Mouse (Mus musculus) forebrain, embryonic 12.5 days (tissue): ENCODE measurements around the gene Catsper1. TPM values are rescaled to one million over a fixed set of nuclear protein-coding genes. Genes with fewer than 3 reads are reported as not detected.

Experiments
- ATAC-seq: fragments of 200-750 bp; cut with Nextera tagmentation; 2 replicates; pipeline ENCODE4 v1.8.0; 2017; ENCODE audit warnings: moderate TSS enrichment; ENCODE audit not compliant: low FRiP score
- H3K27ac ChIP-seq: fragments of 300-500 bp; sonication (generic); 2 replicates; pipeline ENCODE4 v1.5.1; 2016; ENCODE audit warnings: mild to moderate bottlenecking
- H3K27me3 ChIP-seq: fragments of 300-500 bp; sonication (generic); 2 replicates; pipeline ENCODE4 v1.6.1; 2016; ENCODE audit warnings: mild to moderate bottlenecking
- H3K36me3 ChIP-seq: fragments of 300-500 bp; sonication (generic); replicated peaks from 2 replicates; pipeline ENCODE4 v1.6.1; 2016; ENCODE audit warnings: mild to moderate bottlenecking
- H3K4me1 ChIP-seq: fragments of 300-500 bp; sonication (generic); 2 replicates; pipeline ENCODE4 v1.6.1; 2016
- H3K4me2 ChIP-seq: fragments of 300-500 bp; sonication (generic); 2 replicates; pipeline ENCODE4 v1.6.1; 2016; ENCODE audit warnings: mild to moderate bottlenecking, moderate library complexity
- H3K4me3 ChIP-seq: fragments of 300-500 bp; sonication (generic); replicated peaks from 2 replicates; pipeline ENCODE4 v1.5.1; 2016; ENCODE audit warnings: mild to moderate bottlenecking
- H3K9ac ChIP-seq: fragments of 300-500 bp; sonication (generic); 2 replicates; pipeline ENCODE4 v1.6.1; 2016; ENCODE audit warnings: mild to moderate bottlenecking
- H3K9me3 ChIP-seq: fragments of 300-500 bp; sonication (generic); 2 replicates; pipeline ENCODE4 v1.6.1; 2016
- WGBS: fragments of 180-500 bp; shearing (Covaris S2); methylation state at CpG from one replicate; pipeline ENCODE4 v1.1.7; 2016; 5-methylcytosine and 5-hydroxymethylcytosine counted together
- polyA plus RNA-seq: library from polyadenylated mRNA; unstranded; fragments of >200 nt; fragmentation: Nextera tagmentation; extraction: Ambion mirVana; gene quantifications from 2 replicates; pipeline ENCODE4 v1.2.1, GENCODE M21; 2016

The Catsper1 gene
- polyA plus RNA-seq, 1 experiment from 2014 or later: not detected

DNA sequence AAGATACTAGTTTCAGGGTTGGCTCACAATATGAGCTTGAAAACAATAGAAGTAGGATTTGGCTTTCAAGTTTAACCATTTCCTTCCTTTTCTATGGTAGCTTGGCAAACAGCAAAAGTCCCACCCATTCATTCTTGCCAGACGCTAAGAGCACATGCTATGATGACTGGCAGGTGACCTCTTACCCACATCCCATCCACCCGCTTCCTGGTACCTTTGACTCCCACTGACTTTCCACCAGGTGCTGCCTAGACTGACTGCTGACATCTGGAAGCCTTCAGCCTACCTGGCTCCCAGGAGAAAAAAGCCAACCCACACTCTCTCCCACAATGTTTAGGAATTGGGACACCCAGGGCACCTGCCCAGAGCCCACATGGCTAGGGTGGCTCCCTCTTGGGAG is 28.6 kb downstream of the Catsper1 start:
- WGBS: 90% methylated on average over 2 of the region's 2 CpGs

DNA sequence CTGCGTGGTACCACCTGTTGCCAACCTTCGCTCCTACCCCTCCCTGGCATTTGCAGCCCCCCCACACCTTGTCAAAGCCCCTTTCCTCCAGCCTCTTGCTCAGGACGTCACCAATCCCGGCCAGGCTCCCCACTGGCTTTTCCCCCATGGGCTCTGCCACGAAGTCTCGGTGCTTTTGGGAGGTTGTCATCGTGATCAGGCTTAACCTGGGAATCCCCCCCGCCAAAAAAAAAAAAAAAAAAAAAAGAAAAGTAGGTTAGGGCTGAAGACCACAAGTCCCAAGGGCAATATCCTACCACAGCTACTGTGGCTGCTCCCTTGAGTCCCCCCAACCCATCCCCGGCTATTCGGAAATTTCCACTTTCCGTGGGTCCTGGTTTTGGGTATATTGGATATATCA is 30.2 kb downstream of the Catsper1 start:
- ATAC-seq: no peak
- H3K4me2 ChIP-seq: peak overlapping the region; percentile 67
- H3K27ac ChIP-seq: peak overlapping the region; percentile 95; the same call in 1 of the 2 replicates
- H3K27me3 ChIP-seq: no peaks in the 10 kb centered on the region
- peak overlapping the region; percentile 83 for H3K9ac ChIP-seq
- H3K4me3 ChIP-seq: peak overlapping the region; percentile 82
- peaks cover 24% of the 10 kb centered on the region for H3K4me1 ChIP-seq
- H3K9me3 ChIP-seq: no peaks in the 10 kb centered on the region
- H3K36me3 ChIP-seq: peaks cover 48% of the 10 kb centered on the region
- WGBS: 26% methylated on average over 9 of the region's 11 CpGs

More for the DNA sequence above, 28.6 kb downstream of the Catsper1 start:
- Histone ChIP-seq H3K9me3 (no peaks in the 10 kb centered on the region), H3K4me3 (no peak overlapping the region), H3K4me1 (peaks cover 24% of the 10 kb centered on the region), H3K4me2 (no peak overlapping the region), H3K36me3 (peaks cover 32% of the 10 kb centered on the region), H3K9ac (no peak overlapping the region), H3K27ac (no peak overlapping the region), H3K27me3 (no peaks in the 10 kb centered on the region)
- ATAC-seq: no peak

DNA sequence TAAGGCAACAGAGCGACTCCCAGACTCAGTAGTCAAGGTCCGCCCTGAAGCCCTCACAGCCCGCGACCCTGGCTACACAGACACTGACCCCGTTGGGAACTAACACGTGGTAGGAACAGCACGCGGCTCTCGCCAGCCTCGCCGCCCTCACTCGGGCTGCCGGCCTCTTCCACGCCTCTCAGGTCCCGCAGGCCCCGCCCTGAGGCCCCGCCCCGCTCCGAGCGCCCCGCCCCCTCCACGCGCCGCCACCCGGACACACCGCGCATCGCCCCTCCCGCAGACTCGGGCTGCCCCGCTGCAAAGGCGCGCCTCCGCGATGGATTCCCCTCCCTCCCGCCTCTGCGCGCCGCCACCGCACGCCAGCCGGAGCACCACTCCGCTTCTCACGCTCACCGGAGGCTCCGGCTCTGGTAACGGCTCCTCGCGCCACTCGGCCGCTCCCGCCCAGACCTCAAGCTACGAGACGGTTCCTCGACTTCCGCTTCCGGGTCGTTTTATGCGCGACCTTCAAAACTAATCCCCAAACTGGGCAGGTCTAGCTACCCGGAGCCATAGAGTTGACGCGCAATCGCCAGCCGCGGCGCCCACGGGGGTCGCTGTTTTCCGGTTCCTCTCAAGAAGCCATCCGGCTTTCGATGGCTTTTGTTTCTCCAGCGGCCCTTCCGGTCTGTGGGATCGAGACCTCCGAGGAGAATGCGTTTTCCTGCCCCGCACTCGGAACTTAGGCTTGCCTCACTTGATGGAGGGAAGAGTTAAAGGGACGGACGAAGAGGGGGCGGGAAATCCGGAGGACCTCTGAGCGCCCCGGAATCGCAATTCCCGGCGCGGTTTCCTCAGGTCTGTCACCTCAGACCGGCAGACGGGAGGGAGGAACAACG is 30.9 kb downstream of the Catsper1 start, which contains the start of gene Eif1ad:
Gene Eif1ad, plus strand, starts transcription at position 567 of the 878 bp plus-strand sequence.
- Histone ChIP-seq H3K27me3 (no peaks in the 10 kb centered on the region), H3K36me3 (peaks cover 53% of the 10 kb centered on the region), H3K9me3 (no peaks in the 10 kb centered on the region), H3K4me2 (peak within 1 kb of the TSS; percentile 67), H3K9ac (peak within 1 kb of the TSS; percentile 83), H3K4me1 (peaks cover 24% of the 10 kb centered on the region), H3K4me3 (peak within 1 kb of the TSS; percentile 82), H3K27ac (peak within 1 kb of the TSS; percentile 95)
- ATAC-seq: peak; percentile 95
- under 1% methylated on average over 92 of the region's 92 CpGs for WGBS

DNA sequence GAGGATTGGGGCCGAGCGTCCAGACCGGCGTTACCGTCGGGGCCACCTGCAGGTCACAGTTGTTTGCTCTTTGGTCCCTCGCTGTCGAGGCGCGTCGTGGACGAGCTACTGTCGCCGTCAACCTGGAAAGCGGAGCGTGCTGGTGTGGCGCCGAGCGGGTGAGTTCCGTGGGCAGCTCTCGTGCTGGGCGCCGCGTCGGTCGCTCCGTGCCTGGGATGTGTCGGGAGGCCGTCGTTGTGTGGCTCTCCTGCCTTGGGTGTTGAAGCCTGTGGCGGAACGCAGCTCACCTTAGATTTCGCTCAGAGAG is 31.5 kb downstream of the Catsper1 start, which contains the start of gene Banf1:
Gene Banf1, minus strand, starts transcription at position 116 of the 307 bp plus-strand sequence.
- peaks cover 59% of the 10 kb centered on the region for H3K36me3 ChIP-seq
- ATAC-seq: no peak; the same call in 1 of the 2 replicates
- no peaks in the 10 kb centered on the region for H3K27me3 ChIP-seq
- H3K4me3 ChIP-seq: peak within 1 kb of the TSS; percentile 82
- under 1% methylated on average over 33 of the region's 33 CpGs for WGBS
- peak within 1 kb of the TSS; percentile 67 for H3K4me2 ChIP-seq
- H3K9ac ChIP-seq: peak within 1 kb of the TSS; percentile 83
- H3K9me3 ChIP-seq: no peaks in the 10 kb centered on the region
- peaks cover 24% of the 10 kb centered on the region for H3K4me1 ChIP-seq
- peak within 1 kb of the TSS; percentile 95 for H3K27ac ChIP-seq

DNA sequence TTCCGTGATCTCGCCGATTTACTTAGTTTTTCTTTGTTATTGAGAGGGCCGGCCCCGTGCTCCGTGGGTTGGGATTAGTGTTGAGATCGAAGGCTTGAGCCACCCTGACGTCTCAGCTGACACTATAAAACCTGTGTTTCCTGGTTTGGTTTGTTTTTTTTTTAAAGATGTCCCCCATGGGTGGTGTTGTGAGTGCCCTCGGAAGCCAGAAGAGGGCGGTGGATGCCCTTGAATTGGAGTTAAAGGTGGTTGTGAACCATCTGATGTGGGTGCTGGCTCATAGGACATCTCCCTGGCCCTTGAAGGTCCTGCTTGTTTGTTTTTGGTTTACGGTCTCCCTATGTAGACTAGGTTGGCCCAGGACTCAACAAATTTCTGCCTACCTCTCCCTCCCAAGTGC is 31.9 kb downstream of the Catsper1 start:
- H3K27me3 ChIP-seq: no peaks in the 10 kb centered on the region
- peak overlapping the region; percentile 82 for H3K4me3 ChIP-seq
- ATAC-seq: no peak
- WGBS: 13% methylated on average over 11 of the region's 11 CpGs
- H3K4me1 ChIP-seq: peaks cover 24% of the 10 kb centered on the region
- peaks cover 63% of the 10 kb centered on the region for H3K36me3 ChIP-seq
- H3K9me3 ChIP-seq: no peaks in the 10 kb centered on the region
- peak overlapping the region; percentile 67 for H3K4me2 ChIP-seq
- no peak overlapping the region for H3K27ac ChIP-seq
- H3K9ac ChIP-seq: peak overlapping the region; percentile 83

DNA sequence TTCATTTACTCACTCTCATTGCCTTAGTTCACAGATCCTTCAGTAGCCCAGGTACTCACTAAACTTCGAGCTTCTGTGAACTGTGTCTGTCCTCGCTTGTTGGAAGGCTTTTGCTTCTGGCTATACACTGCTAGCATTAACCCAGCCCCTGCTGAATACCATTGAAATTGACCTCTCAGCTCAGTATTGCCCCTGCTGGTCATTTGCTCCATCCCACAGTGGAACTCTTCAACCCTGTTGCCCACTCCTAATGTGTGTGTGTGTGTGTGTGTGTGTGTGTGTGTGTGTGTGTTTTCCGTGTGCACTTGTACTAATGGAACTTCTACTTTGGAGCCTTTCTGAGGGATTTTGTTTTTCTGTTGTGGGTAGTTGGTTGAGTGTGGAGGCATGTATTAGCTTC is 35.4 kb downstream of the Catsper1 start:
- 91% methylated on average over 3 of the region's 3 CpGs for WGBS
- H3K36me3 ChIP-seq: peaks cover 57% of the 10 kb centered on the region
- ATAC-seq: no peak

DNA sequence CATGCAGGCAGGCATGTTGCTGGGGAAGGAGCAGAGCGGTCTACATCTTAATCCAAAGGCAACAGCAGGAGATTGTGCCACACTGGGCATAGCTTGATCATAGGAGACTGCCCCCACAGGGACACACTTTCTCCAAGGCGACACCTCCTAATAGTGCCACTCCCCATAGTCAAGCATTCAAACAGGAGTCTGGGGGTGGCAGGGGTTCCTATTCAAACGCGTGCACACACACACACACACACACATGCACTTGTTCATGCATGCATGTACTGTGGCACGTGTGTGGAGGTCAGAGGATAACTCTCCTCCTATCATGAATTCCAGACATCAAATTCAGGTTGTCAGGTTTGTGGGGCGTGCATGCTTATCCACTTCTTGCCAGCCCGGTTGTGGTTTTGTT is 37.2 kb downstream of the Catsper1 start:
- 91% methylated on average over 7 of the region's 7 CpGs for WGBS
- H3K27ac ChIP-seq: no peak overlapping the region
- ATAC-seq: no peak
- no peak overlapping the region for H3K4me3 ChIP-seq
- no peak overlapping the region for H3K9ac ChIP-seq
- no peak overlapping the region for H3K4me2 ChIP-seq
- peaks cover 9% of the 10 kb centered on the region for H3K4me1 ChIP-seq
- H3K9me3 ChIP-seq: no peaks in the 10 kb centered on the region
- H3K27me3 ChIP-seq: no peaks in the 10 kb centered on the region
- peaks cover 67% of the 10 kb centered on the region for H3K36me3 ChIP-seq

More for the DNA sequence above, 35.4 kb downstream of the Catsper1 start:
- Histone ChIP-seq H3K9me3 (no peaks in the 10 kb centered on the region), H3K4me2 (no peak overlapping the region), H3K9ac (no peak overlapping the region), H3K4me1 (peaks cover 14% of the 10 kb centered on the region), H3K27ac (no peak overlapping the region), H3K4me3 (no peak overlapping the region), H3K27me3 (no peaks in the 10 kb centered on the region)

DNA sequence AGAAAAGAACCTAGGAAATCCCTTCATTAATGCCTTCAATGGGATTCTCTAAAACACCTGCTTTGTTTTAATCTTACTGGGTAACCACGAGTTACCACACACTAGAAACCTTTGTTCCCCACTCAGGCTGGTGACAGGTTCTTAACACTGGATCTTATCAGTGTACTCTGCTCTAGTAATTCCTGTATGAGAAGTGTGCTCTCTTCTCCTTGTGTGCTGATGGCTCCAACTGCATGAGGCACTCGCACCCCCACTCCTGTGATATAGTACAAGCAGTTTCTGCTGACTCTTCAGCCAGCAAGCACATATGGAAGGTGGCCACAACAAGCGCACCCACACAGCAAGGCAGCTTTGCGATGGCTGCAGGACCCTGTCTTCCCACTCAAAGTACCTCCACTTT is 38.6 kb downstream of the Catsper1 start:
- Histone ChIP-seq H3K27ac (no peak overlapping the region), H3K27me3 (no peaks in the 10 kb centered on the region), H3K4me1 (no peaks in the 10 kb centered on the region), H3K4me3 (no peak overlapping the region), H3K4me2 (no peak overlapping the region), H3K9ac (no peak overlapping the region), H3K9me3 (no peaks in the 10 kb centered on the region), H3K36me3 (peaks cover 70% of the 10 kb centered on the region)
- 85% methylated on average over 4 of the region's 4 CpGs for WGBS
- no peak for ATAC-seq

DNA sequence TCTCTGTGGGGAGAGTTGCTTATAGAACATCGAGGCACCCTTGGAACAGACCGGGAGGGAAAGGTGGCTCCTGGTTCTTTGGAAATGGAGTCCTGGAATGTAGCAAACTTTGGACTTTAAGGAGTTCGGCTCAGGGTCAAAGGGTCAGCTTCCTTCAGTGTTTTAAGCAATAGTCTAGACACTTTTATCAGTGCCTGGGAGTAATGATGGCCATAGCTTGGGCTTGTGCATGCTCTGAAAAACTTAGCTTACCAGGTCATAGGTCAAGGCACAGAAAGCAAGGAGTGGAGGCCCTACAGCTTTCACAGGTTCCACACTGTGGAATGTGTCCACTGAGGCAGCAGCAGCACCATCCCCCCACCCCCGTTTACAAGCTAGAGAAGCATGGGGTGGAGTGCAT is 39.2 kb downstream of the Catsper1 start:
- 81% methylated on average over 4 of the region's 4 CpGs for WGBS
- H3K4me1 ChIP-seq: no peaks in the 10 kb centered on the region
- no peak for ATAC-seq
- H3K36me3 ChIP-seq: peaks cover 70% of the 10 kb centered on the region
- H3K4me3 ChIP-seq: no peak overlapping the region
- H3K27ac ChIP-seq: no peak overlapping the region
- no peaks in the 10 kb centered on the region for H3K9me3 ChIP-seq
- H3K9ac ChIP-seq: no peak overlapping the region
- no peak overlapping the region for H3K4me2 ChIP-seq
- no peaks in the 10 kb centered on the region for H3K27me3 ChIP-seq

DNA sequence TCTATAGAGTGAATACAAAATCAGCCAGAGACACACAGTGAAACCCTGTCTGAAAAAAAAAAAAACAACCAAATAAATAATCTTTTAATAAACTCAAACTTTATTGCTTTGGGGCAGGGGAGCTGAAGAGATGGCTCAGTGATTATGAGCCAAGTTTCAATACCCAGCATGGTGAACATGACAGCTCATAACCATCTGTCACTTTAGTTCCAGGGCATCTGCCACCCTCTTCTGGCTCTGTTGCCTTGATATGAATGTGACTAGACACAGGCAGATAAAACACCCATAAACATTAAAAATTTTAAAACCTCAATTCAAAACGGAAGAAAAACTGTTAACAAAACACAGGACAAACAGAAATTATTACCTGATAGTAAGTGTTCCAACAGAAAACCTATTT is 41.9 kb downstream of the Catsper1 start:
- no peaks in the 10 kb centered on the region for H3K9me3 ChIP-seq
- H3K27me3 ChIP-seq: no peaks in the 10 kb centered on the region
- H3K27ac ChIP-seq: no peak overlapping the region
- H3K36me3 ChIP-seq: peaks cover 72% of the 10 kb centered on the region
- no peak overlapping the region for H3K4me2 ChIP-seq
- ATAC-seq: no peak
- WGBS: 91% methylated on average over 1 of the region's 1 CpGs
- H3K4me1 ChIP-seq: no peaks in the 10 kb centered on the region
- no peak overlapping the region for H3K4me3 ChIP-seq
- no peak overlapping the region for H3K9ac ChIP-seq

DNA sequence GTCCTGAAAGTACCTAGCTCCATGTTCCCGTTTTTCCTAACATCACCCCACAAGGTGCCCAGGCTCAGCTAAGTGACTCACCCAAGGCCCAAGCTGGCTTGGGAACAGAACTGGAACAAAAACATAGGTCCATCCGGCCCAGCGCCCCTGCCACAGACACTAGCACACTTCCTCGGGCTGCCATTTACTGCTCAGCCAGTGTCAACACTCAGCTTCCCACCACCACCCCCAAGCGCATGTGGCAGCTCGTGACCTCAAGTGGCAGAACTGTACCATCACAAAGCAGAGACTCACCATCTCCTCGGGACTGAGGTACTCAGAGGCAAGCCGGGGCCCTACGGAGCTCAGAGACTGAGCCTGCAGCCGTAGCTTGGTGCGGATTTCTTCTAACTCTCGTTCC is 47.8 kb downstream of the Catsper1 start:
- Histone ChIP-seq H3K36me3 (peaks cover 78% of the 10 kb centered on the region), H3K27me3 (no peaks in the 10 kb centered on the region), H3K9ac (no peak overlapping the region), H3K27ac (no peak overlapping the region), H3K4me1 (peaks cover 15% of the 10 kb centered on the region), H3K9me3 (no peaks in the 10 kb centered on the region), H3K4me2 (no peak overlapping the region), H3K4me3 (no peak overlapping the region)
- 97% methylated on average over 12 of the region's 12 CpGs for WGBS
- no peak for ATAC-seq

DNA sequence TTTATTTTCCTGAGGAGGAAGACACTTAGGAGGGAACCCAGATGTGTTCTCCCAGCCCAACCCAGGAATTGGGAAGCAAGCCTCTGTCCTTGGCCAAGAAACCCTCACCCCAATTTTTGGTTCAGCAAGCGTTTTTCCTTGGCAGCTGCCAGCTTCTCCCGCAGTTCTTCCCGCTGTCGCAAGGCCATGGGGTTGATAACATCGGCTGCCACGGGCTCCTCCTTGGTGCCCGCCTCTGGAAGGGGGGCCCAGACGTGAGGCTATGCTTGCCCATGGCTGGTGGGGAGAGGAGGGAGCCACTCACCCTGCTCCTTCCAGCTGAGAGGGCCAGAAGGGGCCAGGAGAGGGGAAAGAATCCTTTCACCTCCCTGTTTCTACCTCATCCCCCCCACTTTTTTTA is 49.2 kb downstream of the Catsper1 start:
- Histone ChIP-seq H3K4me1 (peaks cover 23% of the 10 kb centered on the region), H3K27me3 (no peaks in the 10 kb centered on the region), H3K36me3 (peaks cover 65% of the 10 kb centered on the region), H3K4me3 (no peak overlapping the region), H3K9me3 (no peaks in the 10 kb centered on the region), H3K9ac (no peak overlapping the region), H3K4me2 (no peak overlapping the region), H3K27ac (no peak overlapping the region)
- no peak for ATAC-seq
- WGBS: 90% methylated on average over 8 of the region's 8 CpGs

DNA sequence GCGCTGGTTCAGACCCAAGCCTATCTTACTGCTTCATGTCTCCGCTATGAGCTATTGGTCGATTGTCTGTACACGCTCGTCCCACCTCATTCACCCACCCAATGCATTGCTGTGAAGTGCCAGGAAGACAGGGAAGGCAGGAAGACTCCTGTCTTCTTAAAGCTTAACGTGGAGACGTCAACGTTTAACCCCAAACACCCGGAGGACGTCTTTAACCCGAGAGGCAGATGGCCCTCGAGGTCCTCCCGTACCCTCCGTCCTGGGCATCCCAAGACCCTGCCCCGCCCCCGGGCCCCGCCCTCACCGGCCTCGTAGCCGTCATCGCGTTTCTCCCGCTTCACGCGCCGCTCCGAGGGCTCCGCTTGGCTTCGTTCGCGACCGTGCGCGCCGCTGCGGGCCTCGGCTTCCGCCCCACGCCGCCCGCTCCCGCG is 52.5 kb downstream of the Catsper1 start:
- no peaks in the 10 kb centered on the region for H3K9me3 ChIP-seq
- peak overlapping the region; percentile 88 for H3K27ac ChIP-seq
- H3K36me3 ChIP-seq: peaks cover 31% of the 10 kb centered on the region
- H3K27me3 ChIP-seq: no peaks in the 10 kb centered on the region
- H3K4me2 ChIP-seq: peak overlapping the region; percentile 84
- WGBS: under 1% methylated on average over 43 of the region's 43 CpGs
- peak; percentile 57 for ATAC-seq
- H3K4me3 ChIP-seq: peak overlapping the region; percentile 100
- peak overlapping the region; percentile 95 for H3K9ac ChIP-seq
- peaks cover 34% of the 10 kb centered on the region for H3K4me1 ChIP-seq
